Mouse (Mus musculus) embryonic fibroblast, embryonic 13.5 days (primary cell): ENCODE data around the gene Gm20388.

Experiments used
- CTCF ChIP-seq: IDR thresholded peaks from 2 replicates; pipeline ENCODE4 v1.5.1; 2011; ENCODE audit warnings: mild to moderate bottlenecking, control low read depth, low read length, moderate library complexity, borderline replicate concordance; ENCODE audit not compliant: insufficient read depth
- POLR2A ChIP-seq: IDR thresholded peaks from 2 replicates; pipeline ENCODE4 v1.6.1; 2011; ENCODE audit warnings: low read depth, mild to moderate bottlenecking, control low read depth, low read length, moderate library complexity

- no peak for TF ChIP-seq CTCF
- TF ChIP-seq POLR2A, result no peak
Observed at GRCm38 (mm10) chr8:121433466-121433865, 1522.8 kb downstream of the Gm20388 start.
